Mouse (Mus musculus) embryonic facial prominence, embryonic 13.5 days (tissue): ENCODE measurements around the gene Scg2. TPM values are rescaled to one million over a fixed set of nuclear protein-coding genes. Genes with fewer than 3 reads are reported as not detected.

Experiments
- ATAC-seq: fragments of 200-750 bp; cut with Nextera tagmentation; 2 replicates; pipeline ENCODE4 v1.8.0; 2017; ENCODE audit warnings: low read depth; ENCODE audit not compliant: insufficient number of reproducible peaks, insufficient read depth, low FRiP score, low TSS enrichment
- H3K27ac ChIP-seq: fragments of 300-500 bp; sonication (generic); 2 replicates; pipeline ENCODE4 v1.5.1; 2015; ENCODE audit warnings: moderate library complexity, mild to moderate bottlenecking, inconsistent platforms
- H3K27me3 ChIP-seq: fragments of 300-500 bp; sonication (generic); 2 replicates; pipeline ENCODE4 v1.6.1; 2015; ENCODE audit warnings: mild to moderate bottlenecking, inconsistent platforms
- H3K36me3 ChIP-seq: fragments of 300-500 bp; sonication (generic); 2 replicates; pipeline ENCODE4 v1.6.1; 2015; ENCODE audit warnings: mild to moderate bottlenecking, inconsistent platforms
- H3K4me1 ChIP-seq: fragments of 300-500 bp; sonication (generic); 2 replicates; pipeline ENCODE4 v1.6.1; 2015; ENCODE audit warnings: inconsistent platforms
- H3K4me2 ChIP-seq: fragments of 300-500 bp; sonication (generic); 2 replicates; pipeline ENCODE4 v1.6.1; 2015; ENCODE audit warnings: moderate library complexity, mild to moderate bottlenecking, inconsistent platforms
- H3K4me3 ChIP-seq: fragments of 300-500 bp; sonication (generic); 2 replicates; pipeline ENCODE4 v1.5.1; 2015; ENCODE audit warnings: mild to moderate bottlenecking, inconsistent platforms
- H3K9ac ChIP-seq: fragments of 300-500 bp; sonication (generic); 2 replicates; pipeline ENCODE4 v1.6.1; 2015; ENCODE audit warnings: mild to moderate bottlenecking, inconsistent platforms
- H3K9me3 ChIP-seq: fragments of 300-500 bp; sonication (generic); 2 replicates; pipeline ENCODE4 v1.6.1; 2016; ENCODE audit warnings: inconsistent platforms
- WGBS: fragments of 180-500 bp; shearing (Covaris S2); methylation state at CpG from one replicate; pipeline ENCODE4 v1.1.7; 2015; ENCODE audit warnings: mixed read lengths; 5-methylcytosine and 5-hydroxymethylcytosine counted together
- polyA plus RNA-seq: library from polyadenylated mRNA; unstranded; fragments of >200 nt; fragmentation: Nextera tagmentation; extraction: Ambion mirVana; gene quantifications from 2 replicates; pipeline ENCODE4 v1.2.1, GENCODE M21; 2015

Scg2 gene
- polyA plus RNA-seq = 3.1 and 3.9 TPM in 2 replicates

- Histone ChIP-seq H3K4me3 (no peak within 1 kb of the TSS), H3K9ac (no peak within 1 kb of the TSS), H3K9me3 (no peaks in the 10 kb centered on the region), H3K4me2 (peak within 1 kb of the TSS; percentile 30), H3K4me1 (no peaks in the 10 kb centered on the region), H3K27me3 (no peaks in the 10 kb centered on the region), H3K27ac (no peak within 1 kb of the TSS), H3K36me3 (no peaks in the 10 kb centered on the region)
- ATAC-seq = peak; percentile 74; the same call in 1 of the 2 replicates
- WGBS = 14% methylated on average over 22 of the region's 22 CpGs
These were observed at the start of gene Scg2 for GRCm38 (mm10) chr1:79439609-79440308. Scg2 (minus strand) TSS chr1:79440120.

- Histone ChIP-seq H3K4me3 (no peak overlapping the region), H3K9ac (no peak overlapping the region), H3K36me3 (no peaks in the 10 kb centered on the region), H3K4me1 (no peaks in the 10 kb centered on the region), H3K27ac (no peak overlapping the region), H3K9me3 (no peaks in the 10 kb centered on the region), H3K27me3 (no peaks in the 10 kb centered on the region), H3K4me2 (no peak overlapping the region)
- no peak for ATAC-seq
- WGBS = 88% methylated on average over 6 of the region's 6 CpGs
These were observed 45.6 kb upstream of the Scg2 start for GRCm38 (mm10) chr1:79485546-79485945.

GRCm38 (mm10) chr1:79470856-79471255 lies 30.9 kb upstream of the Scg2 start:
- H3K36me3 ChIP-seq = no peaks in the 10 kb centered on the region
- ATAC-seq = no peak
- H3K4me2 ChIP-seq = no peak overlapping the region
- no peaks in the 10 kb centered on the region for H3K4me1 ChIP-seq
- H3K27me3 ChIP-seq = no peaks in the 10 kb centered on the region
- no peak overlapping the region for H3K27ac ChIP-seq
- H3K9ac ChIP-seq = no peak overlapping the region
- WGBS = 78% methylated on average over 2 of the region's 2 CpGs
- no peaks in the 10 kb centered on the region for H3K9me3 ChIP-seq
- no peak overlapping the region for H3K4me3 ChIP-seq

GRCm38 (mm10) chr1:79469871-79470270 lies 30.0 kb upstream of the Scg2 start:
- Histone ChIP-seq H3K27ac (no peak overlapping the region), H3K36me3 (no peaks in the 10 kb centered on the region), H3K4me2 (no peak overlapping the region), H3K4me3 (no peak overlapping the region), H3K4me1 (no peaks in the 10 kb centered on the region), H3K9me3 (no peaks in the 10 kb centered on the region), H3K27me3 (no peaks in the 10 kb centered on the region), H3K9ac (no peak overlapping the region)
- no peak for ATAC-seq
- 76% methylated on average over 5 of the region's 5 CpGs for WGBS

GRCm38 (mm10) chr1:79466585-79466984 lies 26.7 kb upstream of the Scg2 start:
- H3K9ac ChIP-seq = no peak overlapping the region
- no peak for ATAC-seq

GRCm38 (mm10) chr1:79458558-79458957 lies 18.6 kb upstream of the Scg2 start:
- H3K4me3 ChIP-seq = no peak overlapping the region
- H3K4me1 ChIP-seq = no peaks in the 10 kb centered on the region
- WGBS = 28% methylated on average over 5 of the region's 5 CpGs
- H3K9ac ChIP-seq = no peak overlapping the region
- no peak overlapping the region for H3K27ac ChIP-seq
- ATAC-seq = no peak
- H3K4me2 ChIP-seq = no peak overlapping the region
- no peaks in the 10 kb centered on the region for H3K9me3 ChIP-seq
- H3K36me3 ChIP-seq = no peaks in the 10 kb centered on the region
- no peaks in the 10 kb centered on the region for H3K27me3 ChIP-seq

More at GRCm38 (mm10) chr1:79466585-79466984, 26.7 kb upstream of the Scg2 start:
- H3K27ac ChIP-seq = no peak overlapping the region
- no peak overlapping the region for H3K4me3 ChIP-seq
- H3K4me2 ChIP-seq = no peak overlapping the region
- WGBS = 51% methylated on average over 3 of the region's 3 CpGs
- no peaks in the 10 kb centered on the region for H3K27me3 ChIP-seq
- no peaks in the 10 kb centered on the region for H3K36me3 ChIP-seq
- H3K9me3 ChIP-seq = no peaks in the 10 kb centered on the region
- no peaks in the 10 kb centered on the region for H3K4me1 ChIP-seq

GRCm38 (mm10) chr1:79454164-79454563 lies 14.2 kb upstream of the Scg2 start:
- H3K4me2 ChIP-seq = no peak overlapping the region

GRCm38 (mm10) chr1:79452339-79452738 lies 12.4 kb upstream of the Scg2 start:
- ATAC-seq = no peak
- 71% methylated on average over 1 of the region's 1 CpGs for WGBS
- H3K4me3 ChIP-seq = no peak overlapping the region

More at GRCm38 (mm10) chr1:79454164-79454563, 14.2 kb upstream of the Scg2 start:
- Histone ChIP-seq H3K9me3 (no peaks in the 10 kb centered on the region), H3K4me1 (no peaks in the 10 kb centered on the region; the same call in 1 of the 2 replicates), H3K4me3 (no peak overlapping the region), H3K27ac (no peak overlapping the region), H3K27me3 (peaks cover 4% of the 10 kb centered on the region; the same call in 1 of the 2 replicates), H3K9ac (no peak overlapping the region), H3K36me3 (no peaks in the 10 kb centered on the region)
- 17% methylated on average over 4 of the region's 4 CpGs for WGBS
- ATAC-seq = no peak

GRCm38 (mm10) chr1:79450343-79451021 lies 10.6 kb upstream of the Scg2 start:
- H3K27ac ChIP-seq = no peak overlapping the region
- peak overlapping the region; percentile 55 for H3K4me2 ChIP-seq
- H3K36me3 ChIP-seq = no peaks in the 10 kb centered on the region
- no peak for ATAC-seq
- 14% methylated on average over 20 of the region's 20 CpGs for WGBS
- H3K9me3 ChIP-seq = no peaks in the 10 kb centered on the region
- peak overlapping the region; percentile 19 for H3K4me3 ChIP-seq
- no peaks in the 10 kb centered on the region; the same call in 1 of the 2 replicates for H3K4me1 ChIP-seq
- H3K27me3 ChIP-seq = peaks cover 4% of the 10 kb centered on the region; the same call in 1 of the 2 replicates
- H3K9ac ChIP-seq = peak overlapping the region; percentile 4; the same call in 1 of the 2 replicates

More at GRCm38 (mm10) chr1:79452339-79452738, 12.4 kb upstream of the Scg2 start:
- Histone ChIP-seq H3K9ac (no peak overlapping the region), H3K27ac (no peak overlapping the region), H3K9me3 (no peaks in the 10 kb centered on the region), H3K36me3 (no peaks in the 10 kb centered on the region), H3K4me2 (no peak overlapping the region), H3K4me1 (no peaks in the 10 kb centered on the region; the same call in 1 of the 2 replicates), H3K27me3 (peaks cover 4% of the 10 kb centered on the region; the same call in 1 of the 2 replicates)

- no peaks in the 10 kb centered on the region for H3K36me3 ChIP-seq
- peak overlapping the region; percentile 19 for H3K4me3 ChIP-seq
- H3K27me3 ChIP-seq = peaks cover 4% of the 10 kb centered on the region; the same call in 1 of the 2 replicates
- H3K4me1 ChIP-seq = no peaks in the 10 kb centered on the region; the same call in 1 of the 2 replicates
- no peak for ATAC-seq
- H3K9me3 ChIP-seq = no peaks in the 10 kb centered on the region
- H3K9ac ChIP-seq = 0 out of 2 replicates have a peak overlapping the region, but pooled peaks have one; percentile 4
- H3K4me2 ChIP-seq = peak overlapping the region; percentile 55
- no peak overlapping the region for H3K27ac ChIP-seq
- 16% methylated on average over 6 of the region's 6 CpGs for WGBS
These were observed 10.0 kb upstream of the Scg2 start for GRCm38 (mm10) chr1:79449943-79450342.

- no peak overlapping the region for H3K9ac ChIP-seq
- no peaks in the 10 kb centered on the region; the same call in 1 of the 2 replicates for H3K4me1 ChIP-seq
- no peaks in the 10 kb centered on the region for H3K9me3 ChIP-seq
- ATAC-seq = no peak
- no peaks in the 10 kb centered on the region for H3K36me3 ChIP-seq
- no peak overlapping the region for H3K4me2 ChIP-seq
- H3K27ac ChIP-seq = no peak overlapping the region
- H3K27me3 ChIP-seq = peaks cover 4% of the 10 kb centered on the region; the same call in 1 of the 2 replicates
- H3K4me3 ChIP-seq = no peak overlapping the region
- 85% methylated on average over 4 of the region's 4 CpGs for WGBS
These were observed 5.7 kb upstream of the Scg2 start for GRCm38 (mm10) chr1:79445586-79445985.
